Mouse (Mus musculus) adrenal gland, adult (tissue): Measurements from ENCODE around the gene Cask.
"Not testable (repeated sequence)": the region's sequence is repeated elsewhere in the genome, so short reads cannot be mapped to it uniquely, and the experiment has no call there.

Source experiments
- DNase-seq, 2 experiments: peaks; one replicate each; pipeline ENCODE4 v3.0.0; 2022 to 2023; ENCODE audit warnings: low spot score in 1 of 2; ENCODE audit not compliant: inconsistent age in 2 of 2

Cask gene

DNA sequence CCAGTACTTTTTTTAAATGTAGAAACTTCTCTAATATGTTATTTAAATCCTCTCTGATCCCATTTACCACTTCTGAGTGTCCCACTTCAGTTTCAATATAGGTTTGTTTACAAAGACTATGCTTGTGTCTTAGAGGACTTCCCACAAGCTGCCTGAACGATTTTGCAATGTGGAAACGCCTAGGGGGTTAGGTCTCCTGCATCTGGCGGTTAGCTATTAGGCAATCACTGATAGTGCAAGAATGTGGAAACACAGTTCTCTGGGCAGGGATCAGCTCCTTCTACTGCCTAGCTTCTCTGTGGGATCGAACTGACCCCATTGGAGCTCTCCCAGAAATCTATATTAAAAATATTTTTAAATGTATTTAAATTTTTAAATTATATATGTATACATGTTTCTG lies at the start of gene Cask:
Gene Cask (minus strand): TSS at position 83 of the 400 bp plus-strand sequence.
- DNase-seq, result peak in 1 of 2 experiments; percentile 39

DNA sequence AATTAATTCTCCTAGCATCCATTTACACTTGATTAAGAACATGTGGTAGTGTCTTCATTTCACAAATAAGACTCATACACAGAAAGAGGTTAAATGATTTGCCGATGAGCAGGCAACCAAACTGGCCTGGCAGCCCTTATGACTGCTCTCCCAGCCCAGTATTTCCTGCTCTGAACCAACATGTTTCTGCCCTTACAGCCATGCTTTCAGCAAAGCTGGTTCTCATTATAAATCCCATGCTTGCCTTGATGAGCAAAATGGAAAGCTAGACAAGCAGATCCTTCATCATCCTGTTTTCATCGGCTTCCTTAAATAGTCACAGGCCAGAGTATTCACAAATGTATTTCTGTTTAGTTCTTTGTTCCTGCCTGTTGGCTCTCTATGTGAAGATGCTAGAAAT lies 38.8 kb upstream of the Cask start:
- no peak for DNase-seq

DNA sequence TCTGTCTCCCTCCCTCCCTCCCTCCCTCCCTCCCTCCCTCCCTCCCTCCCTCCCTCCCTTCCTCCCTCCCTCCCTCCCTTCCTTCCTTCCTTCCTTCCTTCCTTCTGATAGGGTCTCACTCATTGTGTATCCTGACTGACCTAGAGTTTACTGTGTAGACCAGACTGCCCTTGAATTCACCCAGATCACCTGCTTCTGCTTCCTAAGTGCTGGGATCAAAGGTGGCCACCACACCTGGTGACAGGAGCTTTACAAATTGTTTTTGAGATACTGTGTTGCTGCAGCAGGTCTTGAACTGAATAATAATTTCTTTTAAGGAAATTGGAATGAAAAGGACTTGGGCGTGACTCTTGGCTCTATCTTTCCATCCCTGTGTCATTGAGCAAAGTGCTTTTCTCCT lies 33.2 kb upstream of the Cask start:
- no peak for DNase-seq

DNA sequence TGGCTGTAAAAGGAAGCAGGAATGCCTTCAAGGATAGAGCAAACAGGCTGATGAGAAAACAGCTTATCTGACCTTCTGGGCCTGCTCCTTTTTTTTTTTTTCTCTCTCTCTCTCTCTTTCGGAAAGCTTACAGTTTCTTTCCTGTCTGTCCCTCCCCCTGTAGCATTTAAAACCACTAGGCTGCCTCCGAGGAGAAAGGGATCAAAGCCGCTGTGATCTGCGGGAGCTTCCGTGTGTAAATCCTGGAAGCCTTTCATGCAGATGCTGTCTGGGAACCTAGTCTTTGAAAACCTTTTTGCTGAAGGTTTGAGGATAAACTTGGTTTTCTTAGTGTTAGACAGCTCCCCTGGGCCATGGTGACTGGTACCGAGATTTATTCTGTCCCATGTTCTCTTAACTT lies 30.8 kb upstream of the Cask start:
- no peak for DNase-seq

DNA sequence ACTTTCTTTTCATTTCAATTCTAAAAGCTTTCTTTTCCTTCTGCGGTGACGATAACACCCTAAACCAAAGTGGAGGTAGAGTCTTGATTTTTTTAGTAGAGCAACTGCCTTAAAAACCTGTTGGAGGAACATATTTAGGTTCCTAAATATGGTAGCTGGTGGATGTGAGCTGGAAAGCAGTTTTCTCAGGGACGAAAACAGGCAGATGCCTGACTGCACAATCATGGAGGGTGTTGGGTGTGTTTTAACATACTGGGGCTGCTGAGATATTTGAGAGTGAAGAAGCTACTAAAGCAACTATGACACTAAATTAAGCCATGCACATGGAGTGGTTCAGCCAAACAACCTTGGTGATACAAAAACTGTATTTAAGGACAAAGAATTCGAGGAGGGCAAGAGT lies 9.0 kb upstream of the Cask start:
- no peak for DNase-seq

DNA sequence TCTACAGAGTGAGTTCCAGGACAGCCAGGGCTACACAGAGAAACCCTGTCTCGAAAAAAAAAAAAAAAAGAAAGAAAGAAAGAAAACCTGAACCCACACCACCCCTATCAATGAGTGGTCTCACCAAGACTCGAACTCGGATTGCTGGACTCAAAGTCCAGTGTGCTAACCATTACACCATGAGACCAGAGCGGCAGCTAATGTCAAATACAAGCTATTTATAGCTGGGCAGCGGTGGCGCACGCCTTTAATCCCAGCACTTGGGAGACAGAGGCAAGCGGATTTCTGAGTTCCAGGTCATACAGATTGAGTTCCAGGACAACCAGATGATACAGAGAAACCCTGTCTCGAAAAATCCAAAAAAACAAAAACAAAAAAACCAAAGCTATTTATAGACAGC lies 7.9 kb upstream of the Cask start:
- DNase-seq, result no peak

DNA sequence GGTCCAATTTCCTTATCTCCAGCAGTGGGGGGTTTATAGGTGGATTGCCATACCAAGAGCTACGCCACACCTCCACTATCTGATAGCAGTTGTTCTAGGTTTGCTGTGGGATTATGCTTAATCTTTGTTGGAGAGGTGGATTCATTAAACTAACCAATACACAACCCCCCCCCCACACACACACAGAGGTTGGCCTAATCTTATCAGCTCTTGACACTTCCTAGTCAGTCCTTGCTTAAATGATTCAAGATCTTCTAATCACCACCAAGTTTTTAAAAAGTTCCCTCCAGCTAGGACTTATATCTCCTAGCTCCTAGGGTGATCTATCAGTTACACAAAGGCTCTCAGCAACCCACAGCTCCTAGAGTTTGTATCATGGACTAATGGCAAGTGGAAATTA lies 2.7 kb downstream of the Cask start:
- DNase-seq, result no peak

DNA sequence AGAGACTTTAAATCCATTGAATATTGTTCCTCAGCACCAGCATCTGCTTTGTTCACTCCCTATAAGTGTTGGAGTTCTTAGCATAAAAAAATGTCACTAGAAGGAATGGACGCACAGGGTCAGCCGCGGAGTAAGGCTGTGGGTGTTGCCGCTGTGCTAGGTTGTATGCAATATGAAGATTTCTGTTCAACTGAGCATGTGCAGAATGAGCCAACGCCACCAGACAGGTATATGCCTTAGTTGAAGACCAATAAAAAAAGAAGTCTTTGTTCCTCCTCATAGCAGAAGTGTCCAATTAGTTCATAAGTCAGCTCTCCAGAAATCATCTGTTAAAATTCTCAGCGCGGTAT lies 3.7 kb downstream of the Cask start:
- peak in 1 of 2 experiments; percentile 21 for DNase-seq

DNA sequence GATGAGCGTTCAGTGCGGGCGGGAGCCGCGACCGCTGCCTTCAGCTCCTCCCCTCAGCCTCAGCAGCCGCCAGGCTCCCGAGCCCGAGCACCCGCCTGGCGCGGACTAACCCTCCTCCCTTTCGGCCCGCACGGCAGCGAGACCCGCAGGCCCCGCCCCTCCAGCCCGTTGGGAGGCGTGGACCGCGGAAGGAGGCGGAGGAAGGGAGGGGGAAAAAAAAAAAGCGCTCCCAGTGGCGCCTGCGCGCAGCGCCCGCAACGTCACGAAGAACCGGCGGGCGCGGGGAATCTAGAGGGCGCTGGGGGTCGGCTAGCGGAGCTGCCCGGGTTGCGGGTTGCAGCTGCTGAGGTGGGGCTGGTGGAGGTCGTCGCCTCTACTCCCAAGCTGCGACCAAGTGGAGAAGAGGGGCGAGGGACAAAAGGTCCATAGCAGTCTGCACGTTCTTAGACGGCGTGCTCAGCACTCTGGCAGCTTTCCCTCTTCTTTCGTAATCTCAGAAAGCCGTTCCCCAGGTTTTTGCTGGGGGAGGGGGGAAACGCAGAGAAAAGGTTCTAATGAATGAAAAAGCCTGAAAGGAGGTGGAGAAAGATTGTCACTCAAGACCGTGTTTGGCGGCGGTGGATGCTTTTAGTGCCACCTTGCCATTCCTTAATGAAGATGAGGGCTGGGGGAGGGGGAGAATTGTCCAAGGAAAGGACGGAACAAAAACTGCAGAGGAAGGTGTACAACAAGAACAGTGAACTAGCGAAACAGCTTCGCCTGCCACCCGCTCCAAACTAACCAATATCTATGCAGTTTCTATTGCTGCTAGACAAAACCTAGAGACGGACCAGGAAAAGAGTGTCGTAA lies 4.3 kb downstream of the Cask start:
- peak; percentile 93 to 96 for DNase-seq

DNA sequence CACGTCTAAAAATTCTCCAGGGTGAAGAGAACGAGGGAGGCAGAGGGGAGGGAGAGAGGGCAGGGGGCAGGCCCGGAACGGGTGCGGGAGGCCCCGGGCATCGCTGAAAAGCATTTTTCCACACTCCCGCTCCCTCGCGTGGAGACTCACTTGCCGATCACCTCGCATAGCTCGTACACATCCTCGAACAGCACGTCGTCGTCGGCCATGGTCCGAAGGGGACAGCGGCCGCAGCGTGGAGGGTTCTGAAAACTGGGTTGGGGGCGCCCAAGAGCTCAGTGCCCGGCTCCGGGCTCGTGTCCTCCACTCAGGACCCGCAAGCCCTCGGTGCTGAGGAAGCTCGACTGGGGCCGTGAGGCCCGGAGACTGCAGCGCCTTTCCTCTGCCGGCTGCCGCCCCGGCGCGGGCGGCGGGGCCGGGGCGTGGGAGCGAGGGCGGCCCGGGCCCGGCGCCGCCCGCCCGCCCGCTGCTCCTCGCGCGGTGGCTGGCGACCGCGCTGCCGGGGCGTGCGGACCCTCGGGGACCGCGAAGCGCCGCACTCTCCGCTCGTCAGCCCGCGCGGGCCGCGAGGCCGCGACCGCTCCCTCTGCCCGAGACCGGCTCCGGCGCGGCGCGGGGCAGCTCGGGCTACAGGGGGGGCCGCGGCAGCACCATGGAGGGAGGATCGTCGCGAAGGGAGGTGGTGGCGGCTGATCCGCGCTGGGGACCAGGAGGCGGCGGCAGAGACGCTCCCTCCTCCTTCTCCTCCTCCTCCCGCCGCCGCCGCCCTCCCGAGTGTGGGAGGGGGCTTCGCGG lies 5.1 kb downstream of the Cask start:
- DNase-seq, result peak; percentile 45 to 77

DNA sequence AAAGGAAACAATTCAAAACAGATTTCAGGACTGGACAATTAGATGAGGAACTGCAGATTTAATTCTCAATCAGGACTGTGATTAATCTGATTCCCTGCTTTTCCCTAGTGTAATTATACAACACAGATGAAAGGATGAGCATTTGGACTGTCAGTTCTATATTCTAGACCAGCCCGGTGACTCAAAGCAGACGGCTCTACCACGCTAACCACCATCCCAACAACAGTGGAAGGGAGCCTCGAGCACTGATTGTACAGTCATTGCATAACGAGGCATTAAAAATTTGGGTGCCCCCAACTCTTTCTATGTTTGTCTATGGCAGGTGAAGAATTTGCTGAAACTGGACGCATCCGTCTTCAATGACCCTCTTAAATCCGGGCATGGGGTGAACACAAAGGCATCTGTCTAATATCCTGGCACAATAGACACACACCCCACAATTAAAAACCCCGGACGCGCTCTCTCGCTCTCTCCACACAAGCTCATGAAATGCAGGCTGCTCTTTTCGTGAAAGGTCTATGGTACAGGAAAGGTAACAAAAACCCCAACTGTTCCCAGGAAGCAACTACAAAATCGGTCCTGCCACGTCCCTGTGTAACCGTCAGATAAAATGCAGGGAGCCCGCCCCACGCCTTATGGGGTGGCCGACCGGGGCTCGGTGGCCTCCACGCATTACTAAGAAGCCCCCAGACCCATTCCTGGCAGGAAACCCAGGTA lies 5.9 kb downstream of the Cask start:
- DNase-seq, result peak; percentile 12 to 65

DNA sequence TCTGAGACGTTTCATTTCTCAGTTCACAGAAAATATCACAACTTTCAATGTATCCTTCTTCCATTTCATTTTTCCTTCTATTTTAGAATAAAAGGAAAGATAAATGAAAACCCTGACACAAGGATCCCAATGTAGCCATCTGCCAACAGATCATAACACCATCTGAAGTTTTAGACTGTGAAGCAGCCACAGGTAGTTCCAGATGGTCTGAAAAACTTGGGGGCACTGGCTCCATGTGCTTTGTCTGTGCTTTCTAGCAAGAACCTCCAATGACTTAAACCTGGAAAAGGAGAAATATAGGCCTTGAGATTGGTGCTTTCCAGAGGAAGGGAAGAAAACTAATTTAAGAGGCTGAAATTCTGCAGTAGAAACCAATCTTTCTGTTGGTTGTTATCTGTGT lies 28.4 kb downstream of the Cask start:
- no peak for DNase-seq

DNA sequence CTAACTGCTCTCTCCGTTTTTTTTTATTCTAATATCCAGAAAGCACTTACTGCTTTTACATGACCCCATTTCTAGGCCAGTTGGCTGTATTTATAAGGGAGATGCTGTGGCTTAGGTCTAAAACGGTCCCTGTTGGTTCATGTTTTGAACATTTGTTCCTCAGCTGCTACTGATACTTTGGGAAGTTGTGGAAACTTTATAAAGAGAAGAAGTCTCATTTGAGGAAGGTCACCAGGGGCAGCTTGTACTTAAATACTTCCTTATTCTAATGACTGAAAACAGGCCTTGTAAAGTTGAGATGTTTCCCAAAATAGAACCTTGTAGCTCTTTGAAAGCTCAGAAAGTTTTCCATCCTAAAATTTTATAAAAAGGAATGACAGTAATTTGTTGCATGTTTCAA lies 52.4 kb downstream of the Cask start:
- no peak for DNase-seq

DNA sequence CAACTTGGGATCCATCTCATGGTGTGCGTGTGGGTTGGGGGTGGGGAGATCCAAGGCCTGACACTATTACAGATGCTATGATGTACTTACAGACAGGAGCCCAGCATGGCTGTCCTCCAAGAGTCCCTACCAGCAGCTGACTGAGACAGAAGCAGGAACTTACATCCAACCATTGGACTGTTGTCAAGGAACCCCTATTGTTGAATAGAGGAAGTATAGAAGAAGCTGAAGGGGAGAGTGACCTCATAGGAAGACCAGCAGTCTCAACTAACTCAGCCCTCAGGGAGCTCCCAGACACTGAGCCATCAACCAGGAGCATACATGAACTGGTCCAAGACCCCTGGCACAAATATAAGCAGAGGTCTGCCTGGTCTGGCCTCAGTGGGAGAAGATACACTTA lies 85.5 kb downstream of the Cask start:
- DNase-seq, result no peak

DNA sequence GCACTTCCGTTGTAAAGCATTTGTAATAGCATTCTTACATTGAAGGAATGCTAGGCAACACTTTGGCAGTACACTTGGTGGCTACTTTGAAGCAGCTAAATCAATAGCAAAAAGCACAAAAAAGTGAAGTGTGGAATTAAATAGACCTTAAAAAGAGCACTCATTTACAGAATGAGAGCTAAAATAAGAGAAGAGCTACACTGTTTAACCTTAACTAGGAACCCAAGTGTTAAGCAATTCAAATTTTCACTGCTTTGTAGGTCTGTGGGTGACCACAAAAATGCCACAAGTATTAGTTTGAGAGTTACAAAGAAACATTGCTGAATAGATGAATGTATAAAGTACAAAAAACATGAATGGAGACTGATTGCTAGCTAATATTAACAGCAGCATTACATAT lies 86.1 kb downstream of the Cask start:
- DNase-seq, result no peak

DNA sequence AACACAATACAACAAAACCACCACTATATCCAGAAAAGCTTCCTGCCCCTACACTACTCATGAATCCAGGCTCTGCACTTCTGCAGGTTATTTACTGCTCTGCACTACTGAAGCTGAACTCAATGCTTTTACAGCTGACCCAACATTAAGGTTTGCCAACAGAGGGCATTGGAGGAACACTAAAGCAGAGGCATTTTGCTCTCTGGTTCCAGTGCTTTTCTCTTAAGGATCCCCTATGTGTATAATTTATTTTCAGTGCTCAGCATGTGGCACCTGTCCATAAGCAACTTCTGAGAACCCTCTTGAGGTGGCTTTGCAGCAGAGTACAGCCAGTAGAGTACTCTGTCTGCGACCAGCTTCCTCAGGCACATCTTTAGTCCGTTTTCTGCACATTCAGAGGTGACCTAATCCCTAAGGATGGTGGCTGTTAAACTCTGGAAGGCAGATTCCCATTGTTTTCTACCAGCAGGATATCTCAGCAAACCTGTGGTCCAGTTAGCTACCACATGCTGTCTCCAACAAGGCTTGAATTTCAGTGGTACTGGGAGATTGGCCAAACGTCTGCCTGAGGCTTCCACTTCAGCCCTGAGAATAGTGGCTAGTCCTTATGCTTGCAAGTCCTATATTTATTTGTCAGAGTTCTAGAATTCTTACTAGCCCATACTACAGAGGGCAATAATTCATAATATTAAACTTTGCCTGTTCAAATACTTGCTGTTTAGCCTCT lies 93.7 kb downstream of the Cask start:
- peak in 1 of 2 experiments; percentile 37 for DNase-seq

DNA sequence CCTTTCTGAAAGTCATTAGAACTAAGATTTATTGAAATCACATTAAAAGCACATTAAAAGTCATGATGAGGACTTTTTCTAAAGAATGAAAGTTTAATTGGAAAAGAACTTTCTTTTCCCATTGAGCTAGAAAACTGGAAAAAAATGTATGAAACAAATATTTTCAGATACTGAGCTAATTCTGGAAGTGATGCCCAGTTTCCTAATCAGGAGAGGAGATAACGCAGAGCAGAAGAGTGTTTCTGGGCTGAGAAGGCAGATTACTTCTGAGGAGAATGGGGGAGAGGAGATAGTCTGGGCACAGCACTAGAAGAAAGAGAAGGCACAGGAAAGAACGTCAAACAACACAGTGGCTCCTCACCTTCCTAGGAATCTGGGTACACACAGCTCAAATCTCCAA lies 110.1 kb downstream of the Cask start:
- no peak for DNase-seq

DNA sequence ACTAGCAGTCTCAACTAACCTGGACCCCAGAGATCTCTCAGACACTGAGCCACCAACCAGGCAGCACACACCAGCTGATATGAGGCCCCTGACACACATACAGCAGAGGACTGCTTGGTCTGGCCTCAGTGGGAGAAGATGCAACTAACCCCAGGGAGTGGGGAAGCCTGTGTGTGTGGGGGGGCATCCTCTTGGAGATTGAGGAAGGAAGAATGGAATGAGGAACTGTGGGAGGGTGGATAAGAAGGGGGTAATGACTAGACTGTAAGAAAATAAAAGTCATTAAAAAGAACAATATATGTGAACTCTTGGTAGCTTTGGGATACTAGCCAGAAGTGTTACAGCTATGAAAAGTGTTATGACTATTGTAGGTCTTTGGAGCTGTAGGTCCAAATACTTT lies 120.4 kb downstream of the Cask start:
- not testable (repeated sequence) for DNase-seq

DNA sequence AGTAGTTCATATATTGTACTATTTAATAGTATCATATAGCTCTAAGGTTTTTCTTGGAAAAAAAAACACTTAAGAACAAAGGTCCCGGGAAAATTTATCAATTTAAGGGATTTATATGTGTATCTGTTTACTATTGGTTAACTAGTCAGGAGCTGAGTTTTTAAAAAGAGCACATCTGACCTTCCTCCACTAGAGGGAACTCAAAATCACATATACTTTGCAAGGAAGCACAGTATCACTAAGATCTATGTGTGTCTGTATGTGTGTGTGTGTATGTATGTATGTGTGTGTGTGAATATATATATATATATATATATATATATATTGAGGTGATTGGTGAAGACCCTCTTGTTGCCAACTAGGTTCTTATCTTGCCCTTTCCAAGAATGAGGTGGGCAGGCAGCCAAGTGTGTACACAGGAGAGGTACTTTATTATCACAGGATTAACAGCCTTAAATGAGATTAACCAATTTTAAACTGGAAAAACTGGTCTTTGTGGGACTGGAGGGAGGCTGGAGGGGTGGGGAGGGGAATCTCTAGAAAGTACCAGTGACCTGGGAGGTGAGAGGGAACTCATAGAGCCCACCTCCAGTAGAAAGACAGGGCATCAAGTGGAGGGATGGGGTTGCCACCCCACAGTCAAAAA lies 121.2 kb downstream of the Cask start:
- DNase-seq, result no peak

DNA sequence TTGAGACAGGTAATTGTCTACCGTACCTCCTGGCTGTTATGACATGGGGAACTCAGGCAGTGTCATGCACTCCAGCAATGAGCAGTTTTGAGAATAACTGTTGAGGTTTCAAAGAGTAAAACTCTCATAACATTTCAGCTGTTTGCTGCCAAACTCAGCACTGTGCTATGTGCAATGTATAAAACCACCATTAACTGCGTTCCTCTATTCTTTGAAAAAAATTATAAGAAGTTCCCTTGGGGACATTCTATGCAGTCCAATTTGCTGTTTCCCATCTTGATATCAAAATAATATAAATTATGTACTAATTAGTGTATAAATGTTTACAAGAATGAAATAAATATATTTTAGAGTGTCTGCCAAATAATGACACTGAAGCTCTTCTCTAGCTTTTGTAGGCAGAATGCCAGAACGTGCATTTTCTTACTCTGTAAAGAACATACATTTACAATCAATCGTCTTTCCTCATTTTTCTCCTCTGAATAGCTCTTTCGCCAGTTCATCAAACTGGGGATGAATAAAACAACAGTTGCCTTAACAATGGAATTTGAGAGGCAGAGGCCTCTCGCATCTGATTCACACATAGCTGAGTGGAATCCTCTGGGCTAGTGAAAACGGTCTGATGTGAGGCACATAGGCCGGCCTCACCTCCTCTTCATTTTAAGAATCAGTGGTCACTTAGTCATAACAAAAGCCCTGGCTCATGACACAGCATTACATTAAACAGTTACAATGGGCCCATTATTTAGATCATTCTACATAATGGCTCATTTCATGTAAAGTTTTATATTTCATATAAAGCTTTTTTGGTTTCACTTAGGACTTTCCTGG lies 125.4 kb downstream of the Cask start:
- DNase-seq, result no peak
